Comparison of ENCODE assay signal across 26 mouse cellular contexts in genomic region chr2:73291130-73291529, GRCm38 (mm10). TPM values are rescaled to one million over a fixed set of nuclear protein-coding genes. Genes with fewer than 3 reads are reported as not detected.
"Had no signal": no experiment of that assay in that cellular context is flagged by ENCODE, and none has a peak within 500 bp of the region (broad histone marks: within the 10 kb centered on the region; RNA-seq: fewer than 3 reads in every experiment).

No protein-coding gene starts in this region.

- ATAC-seq: hindbrain, embryonic 16.5 days; inflammation-experienced regulatory T-cells, adult 6 months; intestine, embryonic 15.5 days; intestine, postnatal 0 days had no signal

- H3K4me3 ChIP-seq: heart, adult 2 months; heart, embryonic 13.5 days; heart, embryonic 15.5 days; intestine, embryonic 15.5 days; left cerebral cortex, adult 2 months; limb, embryonic 10.5 days; limb, embryonic 12.5 days; liver, embryonic 13.5 days; liver, embryonic 15.5 days had no signal

- H3K27ac ChIP-seq: heart, adult 2 months; heart, embryonic 13.5 days; heart, embryonic 15.5 days; hindbrain, embryonic 14.5 days; intestine, embryonic 15.5 days; left cerebral cortex, adult 2 months; limb, embryonic 10.5 days; limb, embryonic 12.5 days; liver, embryonic 13.5 days; liver, embryonic 15.5 days had no signal

- DNase-seq: gastrocnemius, postnatal 36 days; heart, adult 11 months; heart, adult 2 months; heart, postnatal 14 days; heart, postnatal 36 days; kidney, adult 18-20 months; kidney, adult 8-10 months; kidney, postnatal 10 days; kidney, postnatal 25 days; kidney, postnatal 4 days; layer of hippocampus, adult 9-11 months; liver; liver, embryonic 13.5 days had no signal

RNA-seq across cellular contexts. Expression of gene Sp9, which starts 19.4 kb away (rescaled TPM):
- total RNA-seq: gastrocnemius, adult 8-10 months; gastrocnemius, postnatal 36 days; heart, adult 2 months; heart, postnatal 14 days; heart, postnatal 36 days; hematopoietic stem cell, adult 5-6 weeks had no signal
